Mouse (Mus musculus) thymus, adult 2 months (tissue): Measurements from ENCODE around the gene Fam69b.

Experiments
- CTCF ChIP-seq: fragments of 200-500 bp; IDR thresholded peaks from 2 replicates; pipeline ENCODE4 v1.5.1; 2012; ENCODE audit warnings: mild to moderate bottlenecking, control low read depth, low read length, moderate library complexity, borderline replicate concordance; ENCODE audit not compliant: control insufficient read depth, poor library complexity, insufficient read depth; ENCODE audit errors: extremely low read depth
- POLR2A ChIP-seq: fragments of 200-500 bp; IDR thresholded peaks from 2 replicates; pipeline ENCODE4 v1.6.1; 2012; ENCODE audit warnings: mild to moderate bottlenecking, low read length, control low read depth, moderate library complexity; ENCODE audit not compliant: control insufficient read depth, poor library complexity, insufficient read depth; ENCODE audit errors: extremely low read depth

DNA sequence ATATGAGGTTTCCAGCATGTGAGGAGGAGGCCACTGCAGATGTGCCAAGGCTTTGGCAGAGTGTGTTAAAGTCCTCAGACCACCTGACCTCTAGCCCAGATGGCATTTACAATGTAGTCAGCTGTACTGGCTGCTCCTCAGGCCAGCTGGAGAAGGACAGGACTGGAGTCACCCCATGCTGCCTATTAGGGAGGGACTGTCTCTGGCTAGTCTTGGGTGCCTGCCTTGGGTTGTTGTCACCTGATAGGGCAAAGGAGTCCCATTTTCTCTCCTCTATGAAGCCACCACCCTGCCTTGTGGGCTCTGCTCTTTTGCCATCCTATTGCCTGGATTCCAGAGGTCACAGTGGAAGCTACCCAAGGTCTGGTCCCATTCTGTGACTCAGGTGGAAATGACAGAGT is 19.0 kb upstream of the Fam69b start:
- TF ChIP-seq CTCF (no peak), POLR2A (no peak)
